Mouse (Mus musculus) embryonic facial prominence, embryonic 12.5 days (tissue): Measurements from ENCODE around the gene Cmklr1. TPM values are rescaled to one million over a fixed set of nuclear protein-coding genes. Genes with fewer than 3 reads are reported as not detected.

Experiments
- ATAC-seq: fragments of 200-750 bp; cut with Nextera tagmentation; 2 replicates; pipeline ENCODE4 v1.8.0; 2017; ENCODE audit not compliant: insufficient number of reproducible peaks, insufficient read depth, low FRiP score, low TSS enrichment
- H3K27ac ChIP-seq: fragments of 300-500 bp; sonication (generic); 2 replicates; pipeline ENCODE4 v1.5.1; 2016; ENCODE audit warnings: mild to moderate bottlenecking
- H3K27me3 ChIP-seq: fragments of 300-500 bp; sonication (generic); 2 replicates; pipeline ENCODE4 v1.6.1; 2016; ENCODE audit warnings: mild to moderate bottlenecking, moderate library complexity
- H3K36me3 ChIP-seq: fragments of 300-500 bp; sonication (generic); 2 replicates; pipeline ENCODE4 v1.6.1; 2016; ENCODE audit warnings: mild to moderate bottlenecking
- H3K4me1 ChIP-seq: fragments of 300-500 bp; sonication (generic); 2 replicates; pipeline ENCODE4 v1.6.1; 2016
- H3K4me2 ChIP-seq: fragments of 300-500 bp; sonication (generic); replicated peaks from 2 replicates; pipeline ENCODE4 v1.6.1; 2016; ENCODE audit warnings: mild to moderate bottlenecking, moderate library complexity
- H3K4me3 ChIP-seq: fragments of 300-500 bp; sonication (generic); 2 replicates; pipeline ENCODE4 v1.5.1; 2016; ENCODE audit warnings: mild to moderate bottlenecking
- H3K9ac ChIP-seq: fragments of 300-500 bp; sonication (generic); 2 replicates; pipeline ENCODE4 v1.6.1; 2016; ENCODE audit warnings: mild to moderate bottlenecking, moderate library complexity
- H3K9me3 ChIP-seq: fragments of 300-500 bp; sonication (generic); 2 replicates; pipeline ENCODE4 v1.6.1; 2016; ENCODE audit warnings: mild to moderate bottlenecking, moderate library complexity
- WGBS: fragments of 180-500 bp; shearing (Covaris S2); methylation state at CpG from one replicate; pipeline ENCODE4 v1.1.7; 2016; 5-methylcytosine and 5-hydroxymethylcytosine counted together
- polyA plus RNA-seq: library from polyadenylated mRNA; unstranded; fragments of >200 nt; fragmentation: Nextera tagmentation; extraction: Ambion mirVana; gene quantifications from 2 replicates; pipeline ENCODE4 v1.2.1, GENCODE M21; 2016

Cmklr1 gene
- polyA plus RNA-seq, 1 experiment from 2014 or later, result 2.1 TPM

- ATAC-seq, result no peak
- Histone ChIP-seq H3K4me1 (peaks cover 15% of the 10 kb centered on the region), H3K36me3 (no peaks in the 10 kb centered on the region), H3K9me3 (no peaks in the 10 kb centered on the region), H3K4me2 (no peak overlapping the region), H3K27me3 (peaks cover 17% of the 10 kb centered on the region), H3K9ac (no peak overlapping the region), H3K27ac (no peak overlapping the region), H3K4me3 (no peak overlapping the region)
- 75% methylated on average over 5 of the region's 5 CpGs for WGBS
These were observed 1.5 kb downstream of the Cmklr1 start for GRCm38 (mm10) chr5:113648647-113649211.

DNA sequence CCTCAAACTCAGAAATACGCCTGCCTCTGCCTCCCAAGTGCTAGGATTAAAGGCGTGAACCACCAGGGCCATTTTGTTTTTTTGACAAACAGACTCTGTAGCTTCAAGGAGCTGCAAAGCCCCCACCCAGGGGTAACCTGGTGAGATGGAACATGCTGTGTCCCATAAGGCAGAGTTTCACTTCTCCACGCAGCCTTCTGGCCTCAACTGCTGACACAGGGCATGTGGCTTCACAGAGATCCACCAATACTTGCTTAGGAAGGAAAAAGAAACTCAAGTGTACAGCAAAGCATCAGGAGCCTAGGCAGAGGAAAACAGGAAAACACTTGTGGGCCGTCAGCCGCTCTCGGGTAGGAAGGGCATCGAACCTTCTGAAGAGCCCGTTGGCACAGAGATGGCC, 3.1 kb downstream of the Cmklr1 start:
- H3K27me3 ChIP-seq, result peaks cover 17% of the 10 kb centered on the region
- H3K9me3 ChIP-seq, result no peaks in the 10 kb centered on the region
- no peak for ATAC-seq
- no peak overlapping the region for H3K27ac ChIP-seq
- H3K4me2 ChIP-seq, result no peak overlapping the region
- H3K4me1 ChIP-seq, result peaks cover 19% of the 10 kb centered on the region
- H3K9ac ChIP-seq, result no peak overlapping the region
- H3K36me3 ChIP-seq, result no peaks in the 10 kb centered on the region
- WGBS, result 87% methylated on average over 8 of the region's 8 CpGs
- H3K4me3 ChIP-seq, result no peak overlapping the region

GRCm38 (mm10) chr5:113644520-113644919, 5.7 kb downstream of the Cmklr1 start:
- Histone ChIP-seq H3K4me3 (no peak overlapping the region), H3K27ac (no peak overlapping the region), H3K9me3 (no peaks in the 10 kb centered on the region), H3K4me2 (no peak overlapping the region), H3K36me3 (no peaks in the 10 kb centered on the region), H3K27me3 (no peaks in the 10 kb centered on the region), H3K9ac (no peak overlapping the region), H3K4me1 (peaks cover 9% of the 10 kb centered on the region; the same call in 1 of the 2 replicates)
- WGBS, result 77% methylated on average over 4 of the region's 4 CpGs
- ATAC-seq, result no peak

DNA sequence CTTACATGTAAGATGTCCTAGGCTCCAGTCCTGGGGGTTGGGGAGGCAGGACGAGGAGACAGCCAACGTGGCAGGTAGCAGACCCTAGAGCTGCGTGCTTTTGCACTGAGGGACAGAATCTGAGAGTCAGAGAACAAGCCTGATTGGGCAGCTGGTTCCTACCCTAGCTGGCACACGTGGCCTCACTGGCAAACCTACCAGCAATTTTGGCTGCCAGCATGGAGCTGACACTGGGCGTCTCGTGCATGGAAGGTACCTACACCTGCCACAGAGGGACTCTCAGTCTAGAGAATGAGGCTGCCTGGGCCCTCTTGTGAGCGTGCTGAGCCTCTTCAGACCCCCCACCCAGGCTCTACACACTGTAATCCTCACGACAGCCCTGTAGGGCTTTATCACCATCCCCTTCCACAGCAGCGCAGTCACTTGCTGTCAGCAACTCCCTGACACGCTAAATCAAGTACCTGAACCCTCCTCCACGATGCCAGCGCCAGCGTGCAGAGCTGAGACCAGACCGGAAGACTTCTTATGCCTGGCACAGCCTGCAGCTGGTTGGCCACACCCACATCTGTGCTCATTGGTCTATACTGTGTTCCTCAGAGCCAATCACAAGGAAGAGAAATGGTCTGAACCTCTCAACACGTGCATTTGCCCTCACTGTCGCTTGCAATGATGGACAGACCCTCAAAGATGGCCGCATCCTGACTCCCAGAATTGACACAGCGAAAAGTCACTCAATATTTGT, 6.9 kb downstream of the Cmklr1 start:
- H3K27ac ChIP-seq, result no peak overlapping the region
- H3K36me3 ChIP-seq, result no peaks in the 10 kb centered on the region
- no peak overlapping the region for H3K4me3 ChIP-seq
- H3K27me3 ChIP-seq, result no peaks in the 10 kb centered on the region
- 0 out of 2 replicates have a peak overlapping the region, but pooled peaks have one; percentile 3 for H3K4me2 ChIP-seq
- no peaks in the 10 kb centered on the region for H3K9me3 ChIP-seq
- H3K4me1 ChIP-seq, result peaks cover 9% of the 10 kb centered on the region; the same call in 1 of the 2 replicates
- H3K9ac ChIP-seq, result no peak overlapping the region
- WGBS, result 53% methylated on average over 18 of the region's 18 CpGs
- ATAC-seq, result peak; percentile 76

- 57% methylated on average over 6 of the region's 6 CpGs for WGBS
These were observed 9.2 kb downstream of the Cmklr1 start for GRCm38 (mm10) chr5:113641066-113641465.

GRCm38 (mm10) chr5:113639126-113639525, 11.1 kb downstream of the Cmklr1 start:
- H3K27ac ChIP-seq, result no peak overlapping the region
- H3K9ac ChIP-seq, result no peak overlapping the region
- H3K4me3 ChIP-seq, result no peak overlapping the region
- no peak for ATAC-seq
- no peaks in the 10 kb centered on the region for H3K27me3 ChIP-seq
- peaks cover 9% of the 10 kb centered on the region; the same call in 1 of the 2 replicates for H3K4me1 ChIP-seq
- H3K36me3 ChIP-seq, result no peaks in the 10 kb centered on the region
- WGBS, result 61% methylated on average over 5 of the region's 5 CpGs
- no peaks in the 10 kb centered on the region for H3K9me3 ChIP-seq
- no peak overlapping the region for H3K4me2 ChIP-seq

More at GRCm38 (mm10) chr5:113641066-113641465, 9.2 kb downstream of the Cmklr1 start:
- Histone ChIP-seq H3K4me1 (peaks cover 9% of the 10 kb centered on the region; the same call in 1 of the 2 replicates), H3K36me3 (no peaks in the 10 kb centered on the region), H3K27me3 (no peaks in the 10 kb centered on the region), H3K4me3 (no peak overlapping the region), H3K9me3 (no peaks in the 10 kb centered on the region), H3K9ac (no peak overlapping the region), H3K27ac (no peak overlapping the region), H3K4me2 (no peak overlapping the region)
- no peak for ATAC-seq

- H3K4me3 ChIP-seq, result no peak overlapping the region
- whole genome bisulfite sequencing, result 81% methylated on average over 12 of the region's 12 CpGs
- H3K9me3 ChIP-seq, result no peaks in the 10 kb centered on the region
- H3K36me3 ChIP-seq, result no peaks in the 10 kb centered on the region
- no peak for ATAC-seq
- H3K9ac ChIP-seq, result no peak overlapping the region
- H3K4me2 ChIP-seq, result no peak overlapping the region
- no peak overlapping the region for H3K27ac ChIP-seq
- H3K4me1 ChIP-seq, result peaks cover 13% of the 10 kb centered on the region
- H3K27me3 ChIP-seq, result no peaks in the 10 kb centered on the region
These were observed 12.2 kb downstream of the Cmklr1 start for GRCm38 (mm10) chr5:113638055-113638454.

GRCm38 (mm10) chr5:113637631-113638030, 12.6 kb downstream of the Cmklr1 start:
- Histone ChIP-seq H3K9ac (no peak overlapping the region), H3K36me3 (no peaks in the 10 kb centered on the region), H3K4me3 (no peak overlapping the region), H3K27me3 (no peaks in the 10 kb centered on the region), H3K4me1 (peaks cover 16% of the 10 kb centered on the region), H3K27ac (no peak overlapping the region), H3K9me3 (no peaks in the 10 kb centered on the region), H3K4me2 (no peak overlapping the region)
- 64% methylated on average over 4 of the region's 4 CpGs for WGBS
- ATAC-seq, result no peak

- Histone ChIP-seq H3K36me3 (no peaks in the 10 kb centered on the region), H3K27ac (no peak overlapping the region), H3K27me3 (no peaks in the 10 kb centered on the region), H3K4me2 (no peak overlapping the region), H3K9me3 (no peaks in the 10 kb centered on the region), H3K9ac (no peak overlapping the region), H3K4me3 (no peak overlapping the region), H3K4me1 (peaks cover 16% of the 10 kb centered on the region)
- ATAC-seq, result no peak
- 84% methylated on average over 15 of the region's 15 CpGs for WGBS
These were observed 14.2 kb downstream of the Cmklr1 start for GRCm38 (mm10) chr5:113635861-113636565.

DNA sequence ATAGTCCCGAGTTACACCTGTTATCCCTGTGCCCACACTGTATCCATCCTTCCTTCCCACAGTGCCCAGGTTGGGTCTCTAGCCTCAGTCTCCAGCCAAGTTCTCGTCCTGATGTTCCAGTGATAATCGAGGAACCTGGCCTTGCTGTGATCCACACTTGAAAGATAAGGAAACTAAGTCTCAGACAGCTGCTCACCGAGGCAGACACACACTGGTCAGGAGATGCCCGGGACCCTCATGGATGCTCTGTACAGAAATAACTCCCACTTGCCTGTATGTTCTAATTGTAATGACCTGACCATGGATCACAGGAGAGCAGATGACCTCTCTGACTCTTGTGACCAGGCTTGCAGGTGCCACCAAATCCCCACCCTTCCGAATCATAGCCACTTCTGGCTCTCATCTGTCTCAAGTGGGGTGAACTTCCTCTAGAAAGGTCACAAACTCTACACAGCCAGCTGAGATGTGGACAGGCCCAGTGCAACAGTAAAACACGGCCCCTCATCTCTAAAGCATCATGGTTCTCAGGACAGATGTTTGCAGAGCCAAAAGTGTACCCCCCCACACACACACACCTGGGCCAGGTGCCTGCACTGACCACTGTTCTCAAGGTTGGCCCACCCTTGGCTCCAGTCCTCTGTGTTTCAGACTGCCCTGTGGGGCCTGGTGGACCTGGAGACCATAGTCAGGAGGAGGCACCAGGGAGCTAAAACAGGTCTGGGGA, 15.2 kb downstream of the Cmklr1 start:
- Histone ChIP-seq H3K4me2 (no peak overlapping the region), H3K9ac (no peak overlapping the region), H3K36me3 (no peaks in the 10 kb centered on the region), H3K4me1 (peaks cover 14% of the 10 kb centered on the region), H3K9me3 (no peaks in the 10 kb centered on the region), H3K4me3 (no peak overlapping the region), H3K27me3 (no peaks in the 10 kb centered on the region), H3K27ac (no peak overlapping the region)
- WGBS, result 83% methylated on average over 7 of the region's 7 CpGs
- no peak for ATAC-seq

DNA sequence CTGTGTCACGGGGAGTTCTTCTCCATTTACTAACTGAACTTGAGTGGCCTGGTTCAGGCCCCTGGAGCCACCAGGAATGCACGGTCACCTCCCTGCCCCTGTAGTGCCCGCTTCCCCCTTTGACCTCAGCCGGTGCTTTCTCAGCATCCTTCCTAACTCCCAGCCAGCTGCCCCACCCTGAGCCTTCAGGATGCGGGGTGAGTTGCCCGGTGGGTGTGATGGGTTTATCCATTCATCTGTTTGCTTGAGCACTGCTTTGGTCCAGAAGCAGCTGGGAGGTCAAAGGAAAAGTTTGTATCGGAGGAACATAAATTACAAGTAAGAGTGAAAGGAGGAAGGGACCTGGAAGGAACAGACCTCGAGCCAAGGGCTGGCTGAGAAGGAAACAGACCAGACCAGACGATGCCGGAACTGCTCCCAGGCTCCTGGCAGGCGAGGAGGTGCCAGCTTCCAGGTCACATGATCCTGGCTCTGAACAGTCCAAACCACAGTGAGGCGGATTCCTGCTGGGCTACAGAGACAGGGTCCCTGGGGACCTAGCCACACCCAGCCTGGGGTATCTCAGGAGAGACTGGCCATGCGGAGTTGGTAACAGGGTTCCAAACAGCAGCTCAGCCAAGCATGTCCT, 16.1 kb downstream of the Cmklr1 start:
- WGBS, result 56% methylated on average over 13 of the region's 13 CpGs
- H3K27ac ChIP-seq, result no peak overlapping the region

More for the DNA sequence above, 16.1 kb downstream of the Cmklr1 start:
- ATAC-seq, result no peak
- Histone ChIP-seq H3K4me1 (peaks cover 14% of the 10 kb centered on the region), H3K9ac (no peak overlapping the region), H3K27me3 (no peaks in the 10 kb centered on the region), H3K4me2 (no peak overlapping the region), H3K4me3 (no peak overlapping the region), H3K36me3 (no peaks in the 10 kb centered on the region), H3K9me3 (no peaks in the 10 kb centered on the region)
